Mouse (Mus musculus) mesoderm, embryonic 11.5 days (tissue): ENCODE measurements at regions not wholly inside any gene's neighbourhood (a gene's known extent, or its start where the extent isn't known, plus 50 kb on each side); places are given as distances from the start of the nearest gene placed in this dataset.

Experiments used
- DNase-seq: peaks from one replicate; pipeline ENCODE4 v3.0.0-alpha.2; 2012; ENCODE audit warnings: low read depth, low spot score

DNA sequence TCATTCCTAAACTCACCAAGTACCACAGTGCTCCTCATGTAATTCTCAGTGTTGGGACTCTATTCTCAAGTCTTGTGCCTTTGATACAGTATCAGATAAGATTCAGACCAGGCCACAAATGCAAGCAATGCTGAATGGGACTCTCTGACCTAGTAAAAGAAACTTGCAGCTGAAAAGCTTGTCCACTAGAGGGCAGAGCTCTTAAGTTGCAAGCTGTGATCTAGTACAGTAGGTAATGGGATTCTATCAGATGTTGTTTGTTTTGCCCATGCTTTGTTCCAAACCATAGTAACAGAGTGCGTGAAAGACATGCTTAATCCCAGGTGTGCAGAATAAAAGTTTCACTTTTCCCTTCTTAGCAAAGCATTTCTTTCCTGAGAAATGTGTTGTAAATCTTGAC lies 383.2 kb upstream of the Chrm2 start:
- peak; percentile 27 for DNase-seq

DNA sequence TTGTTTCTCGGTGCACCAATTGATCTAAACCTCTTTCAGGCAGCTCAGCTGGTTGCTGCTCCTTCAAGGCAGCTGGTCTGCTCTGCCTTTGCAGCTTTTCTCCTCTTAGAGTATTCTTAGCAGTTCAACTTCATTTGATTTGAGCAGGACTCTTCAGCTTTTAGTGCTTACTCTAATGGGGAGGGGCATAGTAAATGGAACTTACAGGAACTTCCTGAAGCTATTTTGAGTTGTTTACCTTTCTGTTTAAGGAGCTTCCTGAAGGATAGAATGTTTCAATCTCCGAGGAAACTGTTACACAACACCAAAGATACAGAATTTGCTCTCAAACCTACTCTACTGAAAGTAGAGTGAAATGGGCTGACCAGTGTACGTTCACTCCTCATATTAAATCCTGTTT lies 385.8 kb upstream of the Chrm2 start:
- DNase-seq, result no peak

DNA sequence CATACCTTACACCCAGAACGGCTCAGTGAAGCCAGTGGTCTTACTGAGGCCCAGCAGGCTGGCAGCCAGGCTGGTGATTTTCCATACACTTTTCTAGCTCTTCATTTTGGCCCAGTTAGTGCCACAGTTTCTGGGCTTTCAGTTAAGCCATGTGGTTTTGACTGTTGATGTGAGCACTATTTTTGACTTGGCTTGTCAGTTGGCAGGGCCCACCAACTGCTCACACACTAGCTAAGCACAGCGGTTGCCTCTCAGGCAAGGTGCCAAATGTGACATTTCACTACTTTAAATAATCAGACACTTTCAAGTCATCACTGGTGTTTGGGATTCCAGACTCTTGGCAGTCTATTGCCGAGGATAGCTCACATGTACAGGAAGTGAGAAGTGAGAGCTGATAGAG lies 399.0 kb upstream of the Chrm2 start:
- DNase-seq, result no peak

DNA sequence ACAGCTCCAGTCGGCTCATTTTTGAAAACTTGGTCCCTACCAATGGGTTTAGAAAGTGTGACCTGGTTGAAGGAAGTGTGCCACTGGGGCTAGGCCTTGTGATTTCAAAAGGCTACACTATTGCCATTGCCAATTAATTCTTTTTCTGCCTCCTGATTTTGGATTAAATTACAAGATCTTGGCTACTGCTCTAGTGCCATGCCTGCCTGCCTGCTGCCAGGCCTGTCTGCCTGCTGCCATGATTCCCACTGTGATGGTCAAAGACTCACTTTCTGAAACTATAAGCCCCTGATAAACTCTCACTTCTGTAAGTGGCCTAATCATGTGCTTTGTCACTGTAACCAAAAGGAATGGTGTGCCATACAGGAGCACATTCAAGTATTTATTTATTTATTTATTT lies 400.4 kb upstream of the Mtpn start:
- DNase-seq, result no peak

DNA sequence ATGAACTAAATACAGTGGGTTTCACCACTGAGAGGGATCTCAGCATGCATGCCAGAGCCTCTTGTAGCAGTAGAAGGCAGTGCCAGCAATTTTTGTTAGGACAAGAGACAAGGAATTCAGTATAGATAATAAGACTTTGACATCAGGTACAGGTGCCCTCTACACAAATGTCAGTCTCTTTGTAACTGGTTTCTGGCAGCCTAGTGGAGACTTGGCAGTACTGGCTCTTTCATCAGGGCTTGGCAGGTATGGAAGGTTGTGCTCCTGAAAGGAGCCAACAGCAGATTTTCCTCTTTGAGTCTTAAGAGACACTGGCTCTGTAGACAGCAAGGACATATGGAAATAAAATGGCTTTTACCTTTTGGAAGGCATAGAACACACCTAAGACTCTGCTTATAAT lies 384.5 kb upstream of the Mtpn start:
- DNase-seq, result no peak

DNA sequence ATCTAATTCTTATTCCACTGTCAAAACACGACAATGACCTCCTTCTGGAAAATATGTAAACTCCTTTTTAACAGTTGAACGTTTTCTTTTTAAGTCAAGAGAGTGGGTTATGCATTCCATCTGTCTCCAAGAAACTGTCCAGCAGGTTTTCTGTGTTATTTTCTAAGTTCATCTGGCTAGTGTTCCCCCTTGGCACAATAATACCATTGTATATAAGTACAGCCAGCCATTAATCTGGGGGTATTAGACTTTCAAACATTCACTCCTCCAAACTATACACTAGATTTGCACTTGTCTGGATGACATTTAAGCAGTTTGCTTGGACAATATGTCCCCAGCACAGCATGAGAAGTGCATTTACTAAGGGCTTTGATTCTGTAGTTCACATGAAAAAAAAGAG lies 358.3 kb upstream of the Mtpn start:
- DNase-seq, result peak; percentile 2

DNA sequence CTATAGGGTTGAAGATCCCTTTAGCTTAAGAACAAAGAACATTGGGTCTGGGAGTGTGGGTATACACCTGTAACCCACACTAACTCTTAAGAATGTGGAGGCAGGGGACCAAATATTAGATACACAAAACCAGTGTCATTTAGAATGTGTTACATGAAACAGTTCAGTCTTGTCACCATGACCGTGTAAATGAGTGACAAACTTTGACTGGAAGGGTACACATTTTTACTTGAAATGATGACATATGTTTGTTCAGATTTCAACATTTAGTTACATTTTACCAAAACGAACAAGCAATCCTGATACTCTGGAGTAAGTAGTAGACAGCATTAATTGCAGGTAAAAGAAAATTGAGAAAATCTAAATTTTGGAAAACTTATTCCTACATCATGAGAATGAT lies 356.0 kb upstream of the Mtpn start:
- no peak for DNase-seq

DNA sequence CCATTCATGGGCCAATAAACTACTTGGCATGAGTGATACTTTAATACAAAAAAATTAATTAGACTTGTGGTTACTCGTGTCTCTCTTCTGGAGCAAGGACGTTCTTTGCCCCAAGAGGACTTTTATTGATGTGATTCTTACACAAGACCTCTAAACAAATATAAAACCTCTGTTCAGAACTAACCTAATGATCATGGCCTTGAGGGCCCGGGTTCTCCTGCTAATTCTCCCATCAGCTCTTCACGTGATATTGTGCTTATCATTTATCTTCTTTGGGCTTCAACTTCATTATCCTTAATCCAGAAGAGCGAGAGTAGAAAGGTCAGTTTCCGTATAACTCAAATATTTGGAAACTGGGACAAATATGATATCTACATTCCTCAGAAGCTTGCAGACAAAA lies 335.0 kb upstream of the Mtpn start:
- no peak for DNase-seq

DNA sequence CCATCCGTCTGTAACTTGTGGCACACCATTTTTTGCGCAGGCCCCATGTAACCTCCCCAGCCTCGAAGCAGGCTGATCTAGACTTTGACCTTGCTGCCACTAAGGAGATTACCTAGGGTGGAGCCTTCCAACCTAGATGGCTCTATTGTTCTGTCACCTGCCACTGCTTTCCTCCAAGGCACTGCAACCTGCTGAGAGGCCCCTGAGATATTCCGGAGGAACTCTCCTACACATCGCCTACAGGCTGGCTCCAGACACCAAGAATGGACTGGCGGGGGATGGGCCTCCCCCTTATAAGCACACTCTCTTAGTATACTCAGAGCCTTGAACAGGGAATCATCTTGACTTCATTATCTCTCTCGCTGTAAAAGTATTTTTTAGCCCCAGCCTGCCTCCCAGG lies 331.7 kb upstream of the Mtpn start:
- no peak for DNase-seq

DNA sequence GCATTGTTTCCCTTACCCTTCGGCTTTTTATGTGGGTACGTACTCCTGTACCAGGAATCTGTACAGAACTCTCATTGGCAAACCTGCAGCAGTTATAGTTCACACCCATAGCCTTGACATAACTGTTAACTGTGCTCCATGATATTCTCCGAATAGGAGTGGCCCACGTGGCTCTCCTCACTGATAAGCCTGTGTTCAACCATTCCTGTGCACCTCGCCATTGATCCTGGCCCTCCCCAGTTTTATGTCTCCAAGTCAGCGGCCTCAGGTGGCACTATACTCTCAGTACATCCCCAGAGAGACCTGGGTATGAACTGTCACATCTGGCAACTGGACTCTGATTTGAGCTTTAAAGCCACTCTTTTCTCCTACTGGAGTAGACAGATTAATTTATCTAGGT lies 324.5 kb upstream of the Mtpn start:
- no peak for DNase-seq

DNA sequence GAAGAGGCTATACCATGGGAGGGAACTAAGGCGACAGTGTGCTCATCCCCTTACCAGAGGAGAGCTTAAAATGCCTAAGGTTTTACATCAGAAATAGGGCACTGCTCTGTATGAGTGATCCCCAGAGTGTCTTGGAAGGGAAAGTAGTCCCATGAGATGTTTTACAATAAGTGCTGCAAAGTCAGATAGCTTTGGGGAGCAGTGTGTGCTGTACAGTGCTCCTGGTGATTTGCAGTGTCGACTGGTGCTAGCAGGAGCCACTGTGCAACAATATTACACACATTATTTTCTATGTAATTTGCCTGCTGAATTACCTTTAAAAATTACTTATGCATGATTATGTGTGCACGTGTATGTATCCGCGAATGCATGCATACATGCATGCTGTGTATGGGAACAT lies 314.3 kb upstream of the Mtpn start:
- no peak for DNase-seq

DNA sequence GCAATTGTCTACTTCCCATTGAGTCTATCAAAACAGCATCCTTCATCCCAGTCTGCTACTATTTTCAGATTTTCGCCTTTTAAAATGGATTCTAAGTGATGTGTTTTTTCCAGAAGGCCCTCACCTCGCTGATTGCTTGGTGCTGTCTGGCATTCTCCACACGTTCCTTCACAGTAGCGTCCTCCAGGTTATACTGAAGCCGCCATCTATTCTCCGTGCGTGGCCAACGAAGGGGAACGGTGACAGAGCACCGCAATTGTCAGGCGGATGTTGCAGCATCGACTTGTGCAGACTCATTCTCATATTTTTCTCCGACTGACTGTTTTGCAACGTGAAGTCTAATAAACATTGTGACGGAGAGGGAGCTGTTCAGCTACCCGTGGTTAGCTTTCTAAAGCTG lies 277.0 kb upstream of the Mtpn start:
- DNase-seq, result no peak

DNA sequence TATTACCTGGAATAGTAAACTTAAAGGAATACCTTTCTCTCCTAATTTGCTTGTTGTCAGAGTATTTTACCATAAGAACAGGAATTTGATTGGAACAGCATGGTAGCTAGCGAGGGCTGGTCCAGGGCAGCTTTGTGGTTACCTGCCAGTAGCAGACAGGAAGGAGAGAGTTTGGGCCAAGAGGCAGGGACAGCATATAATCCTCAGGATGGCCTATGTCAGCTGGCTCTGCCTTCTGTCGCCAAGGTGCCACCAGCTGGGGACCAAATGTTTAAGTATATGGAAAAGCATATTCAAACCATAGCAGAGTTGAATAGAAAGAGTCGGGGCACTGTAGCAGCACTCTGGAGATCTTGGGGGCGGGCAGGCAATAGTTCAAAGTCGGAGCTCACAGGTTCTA lies 274.8 kb upstream of the Mtpn start:
- no peak for DNase-seq

DNA sequence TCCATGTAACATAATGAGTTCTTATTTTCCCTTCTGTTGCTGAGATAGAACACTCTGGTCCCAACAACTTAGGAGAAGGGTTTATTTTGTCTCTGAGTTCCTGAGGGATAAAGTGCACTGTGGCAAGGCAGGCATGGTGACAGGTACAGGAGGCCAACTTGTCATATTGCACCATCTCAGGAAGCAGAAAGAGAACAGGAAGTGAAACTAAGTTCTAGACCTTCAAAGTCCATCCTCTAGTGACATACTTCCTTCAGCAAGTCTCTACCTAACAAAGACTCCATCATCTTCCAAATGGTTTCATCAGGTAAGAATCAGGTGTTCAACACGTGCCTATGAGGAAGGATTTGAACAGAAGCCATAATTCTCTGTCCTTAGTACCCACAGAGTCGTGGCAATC lies 266.1 kb upstream of the Mtpn start:
- no peak for DNase-seq

DNA sequence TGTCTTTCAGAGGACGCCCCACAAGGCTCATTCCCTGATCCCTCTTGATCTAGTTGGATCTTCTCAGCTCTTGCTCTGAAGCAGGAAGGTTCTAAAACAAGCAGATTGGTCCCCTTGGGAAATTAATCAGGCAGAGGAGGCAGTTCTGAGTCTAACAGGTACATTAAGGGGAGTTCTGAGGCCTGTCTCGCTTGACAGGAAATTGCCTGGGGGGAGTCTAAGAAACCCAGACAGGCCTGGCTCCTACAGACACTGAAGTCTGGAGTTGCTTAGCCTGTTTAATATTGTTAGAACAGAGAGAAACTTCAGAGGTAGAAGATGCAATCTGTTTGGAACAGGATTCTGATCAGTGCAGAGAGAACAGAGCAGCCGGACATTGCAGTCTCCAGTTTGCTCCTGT lies 264.4 kb upstream of the Mtpn start:
- DNase-seq, result peak; percentile 2

DNA sequence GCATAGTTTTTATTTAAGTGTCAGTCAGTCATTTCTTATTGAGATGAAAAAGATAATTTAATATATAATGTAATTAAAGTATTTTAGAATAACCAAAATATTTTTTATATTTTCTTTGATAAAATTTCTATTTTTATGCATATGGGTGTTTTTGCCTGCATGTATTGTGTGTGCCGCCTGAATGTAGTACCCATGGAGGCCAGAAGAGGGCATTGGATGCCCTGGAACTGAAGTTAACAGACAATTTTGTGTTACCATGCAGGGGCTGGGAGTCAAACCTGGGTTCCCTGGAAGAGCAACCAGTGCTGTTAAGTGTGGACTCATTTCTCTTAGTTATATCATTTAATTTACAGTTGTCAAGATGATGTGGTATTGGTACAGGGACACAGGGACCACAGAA lies 240.0 kb upstream of the Mtpn start:
- no peak for DNase-seq

DNA sequence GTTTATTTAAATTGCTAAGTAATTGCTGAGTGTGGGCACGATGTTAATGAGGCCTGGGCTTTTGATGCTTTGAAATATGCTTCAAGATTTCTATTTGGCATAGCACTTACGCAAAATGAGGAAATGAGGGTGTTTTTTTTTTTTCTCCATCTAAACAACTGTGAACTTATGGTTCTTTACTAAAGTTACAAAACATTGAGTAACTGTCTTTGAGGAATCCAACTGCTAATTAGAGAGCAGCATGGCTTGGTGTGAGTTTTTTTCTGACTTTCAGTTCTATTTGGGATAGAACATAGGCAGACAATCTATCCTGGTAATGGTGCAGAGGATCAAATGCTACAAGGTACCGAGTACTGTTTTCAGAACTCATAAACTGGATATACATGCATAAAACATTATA lies 231.2 kb upstream of the Mtpn start:
- no peak for DNase-seq

DNA sequence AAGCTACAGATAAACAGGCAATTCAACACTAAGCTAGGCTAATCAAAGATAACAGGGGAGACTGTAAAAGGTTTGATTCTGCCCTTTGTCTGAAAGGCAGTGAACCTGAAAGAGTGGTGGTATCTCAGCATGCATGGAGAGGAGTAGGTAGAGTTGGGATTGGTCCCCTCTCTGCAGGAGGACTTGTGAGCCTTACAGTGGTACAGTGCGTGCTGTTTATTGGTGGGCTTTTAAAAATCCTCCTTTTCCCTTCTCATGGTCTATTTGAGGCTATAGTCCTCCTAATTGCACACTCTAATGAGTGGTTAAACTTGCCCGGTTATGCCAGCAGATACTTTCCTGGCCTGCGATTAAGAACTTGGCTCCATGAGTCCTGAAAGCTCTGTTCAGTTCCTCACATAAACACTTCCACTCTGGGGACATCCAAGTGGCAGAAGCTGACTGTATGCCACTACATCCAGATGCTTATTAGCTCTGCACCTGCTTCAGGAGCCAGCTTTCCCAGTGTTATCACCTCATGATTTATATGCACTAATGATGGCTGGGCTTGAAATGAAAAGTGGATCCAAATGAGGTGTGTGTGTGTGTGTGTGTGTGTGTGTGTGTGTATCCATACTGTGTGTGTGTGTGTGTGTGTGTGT lies 220.0 kb upstream of the Mtpn start:
- no peak for DNase-seq

DNA sequence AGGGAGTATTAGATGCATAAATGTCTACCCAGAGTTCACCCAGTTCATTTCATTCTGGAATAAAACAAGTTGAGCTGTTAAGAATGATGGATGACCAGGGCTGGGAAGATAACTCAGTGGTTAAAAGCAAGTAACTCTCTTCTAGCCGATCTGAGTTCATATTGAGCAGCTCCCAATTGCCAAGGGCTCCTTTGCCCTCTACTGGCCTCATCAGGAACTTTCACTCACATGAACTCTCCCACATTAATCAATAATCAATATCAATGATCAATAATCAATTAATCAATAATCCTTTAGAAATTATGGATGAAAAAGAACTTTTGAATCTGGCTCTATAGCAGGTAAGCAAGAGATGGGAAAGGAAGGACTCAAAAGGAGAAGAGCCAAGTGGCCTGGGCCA lies 206.3 kb upstream of the Mtpn start:
- DNase-seq, result peak; percentile 14

DNA sequence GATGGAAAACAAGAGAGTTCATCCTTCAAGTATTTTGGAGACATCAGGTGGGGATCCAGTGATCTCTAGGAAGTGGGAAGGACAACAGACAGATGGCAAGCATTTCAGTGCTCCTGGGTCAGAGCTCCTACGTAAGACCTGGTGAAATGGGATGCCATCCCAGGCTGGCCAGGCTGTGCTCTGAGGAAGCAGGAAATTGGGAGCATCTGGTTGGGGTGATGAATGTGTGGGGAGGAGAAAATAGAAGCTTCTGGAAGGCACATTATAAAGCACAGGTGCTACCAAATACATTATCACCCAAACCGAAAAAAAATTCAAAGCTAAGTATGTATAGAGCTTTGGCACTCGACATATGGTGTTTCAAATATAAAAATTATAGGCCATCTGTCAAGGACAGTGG lies 165.9 kb upstream of the Mtpn start:
- no peak for DNase-seq

DNA sequence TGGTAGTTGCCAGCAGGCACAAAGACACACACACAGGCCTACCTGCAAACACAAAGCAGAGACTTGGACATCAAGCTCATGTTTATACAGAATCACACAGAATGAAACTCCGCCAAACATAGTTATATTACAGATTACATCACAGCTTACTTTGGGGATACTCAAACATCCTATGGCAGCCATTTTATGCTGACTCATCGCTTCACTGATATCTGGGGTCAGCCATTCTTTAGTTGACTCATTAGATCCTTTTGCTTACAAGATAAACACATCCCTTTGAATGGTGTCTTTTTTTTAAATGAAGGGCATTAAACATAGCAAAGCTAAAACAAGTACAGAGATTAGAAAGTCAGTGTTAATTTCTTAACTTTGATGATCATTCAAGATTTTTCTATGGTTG lies 127.4 kb upstream of the Mtpn start:
- no peak for DNase-seq

DNA sequence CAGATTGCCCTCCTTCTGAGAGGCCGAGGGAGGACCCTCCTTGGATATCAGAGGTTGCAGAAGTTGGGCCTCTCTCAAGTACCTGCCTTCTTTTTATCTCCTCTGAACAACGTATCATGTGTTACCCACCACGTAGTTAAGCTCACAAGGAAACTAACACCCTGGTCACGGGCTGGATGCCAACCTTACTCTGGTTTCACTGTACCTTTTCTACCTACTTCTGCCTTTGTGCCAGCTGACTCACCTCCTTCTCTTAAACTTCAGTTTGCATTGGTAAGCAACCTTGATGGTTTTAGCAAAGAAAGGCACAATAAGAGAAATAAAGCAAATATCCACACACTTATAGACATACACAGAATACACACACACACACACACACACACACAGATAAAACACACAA lies 111.7 kb upstream of the Mtpn start:
- DNase-seq, result no peak

DNA sequence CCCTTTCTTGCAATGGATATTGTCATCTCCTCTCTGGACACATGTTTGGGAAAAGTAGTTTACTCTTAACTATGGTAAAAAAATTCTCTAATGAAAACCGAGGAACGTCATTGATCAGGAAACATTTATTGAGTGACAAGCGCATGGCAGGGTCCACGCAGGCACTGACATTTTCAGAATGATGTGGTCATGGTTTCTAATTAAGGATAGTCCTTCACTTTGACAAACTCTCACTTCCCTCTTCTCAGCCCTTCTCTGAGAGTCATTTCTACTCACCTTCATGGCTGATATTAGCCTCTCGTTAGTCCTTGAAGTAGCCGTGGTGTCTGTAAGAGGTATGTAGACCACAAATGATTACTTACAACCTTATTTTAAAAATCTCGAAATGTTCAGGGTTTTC lies 105.5 kb upstream of the Mtpn start:
- no peak for DNase-seq

DNA sequence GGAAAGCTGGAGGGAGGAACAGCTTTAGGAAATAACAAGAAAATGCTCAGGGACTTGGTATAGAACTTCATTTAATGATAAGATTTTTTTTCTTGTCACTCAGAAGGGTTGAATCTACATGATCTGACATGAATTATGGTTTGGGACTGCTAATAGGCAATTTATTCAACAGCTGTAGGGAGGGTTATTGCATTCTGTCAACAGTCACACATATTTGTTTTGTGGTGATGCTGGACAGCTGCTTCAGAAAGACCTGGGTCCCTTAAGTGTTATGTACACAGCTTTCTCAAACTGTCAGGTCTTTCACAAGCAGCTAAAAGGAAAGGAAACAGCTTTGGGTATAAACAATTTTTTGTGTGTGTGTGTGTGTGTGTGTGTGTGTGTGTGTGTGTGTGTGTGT lies 101.0 kb upstream of the Mtpn start:
- no peak for DNase-seq

DNA sequence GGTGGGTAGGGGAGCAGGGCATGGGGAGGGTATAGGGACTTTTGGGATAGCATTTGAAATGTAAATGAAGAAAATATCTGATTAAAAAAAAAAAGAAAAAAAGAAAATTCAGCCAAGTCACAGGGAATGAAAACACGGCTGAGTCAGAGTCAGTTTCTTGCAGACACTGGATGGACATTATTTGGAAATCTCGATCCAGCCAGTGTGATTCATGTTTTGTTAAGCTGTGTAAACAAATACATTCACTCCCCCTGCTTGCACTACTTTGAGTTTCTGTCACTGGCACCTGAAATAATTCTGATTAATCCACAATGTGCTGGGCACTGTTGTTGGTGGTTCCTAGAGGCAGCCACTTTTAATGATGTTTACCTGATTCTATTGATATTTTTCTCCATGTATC lies 68.6 kb upstream of the Mtpn start:
- DNase-seq, result no peak
